Mouse (Mus musculus) left cerebral cortex, adult 11 months (tissue): ENCODE results near the gene Polm.

Experiments
- DNase-seq: peaks from one replicate; pipeline ENCODE4 v3.0.0; 2022; ENCODE audit warnings: low spot score

The Polm gene

GRCm38 (mm10) chr11:5837251-5838246, at the start of gene Polm:
Gene Polm (minus strand): TSS chr11:5838016.
- peak; percentile 87 for DNase-seq

GRCm38 (mm10) chr11:5887250-5887649, 49.4 kb upstream of the Polm start:
- DNase-seq = no peak

GRCm38 (mm10) chr11:5886187-5886586, 48.4 kb upstream of the Polm start:
- peak; percentile 33 for DNase-seq

- no peak for DNase-seq
Observed at GRCm38 (mm10) chr11:5882518-5882917, 44.7 kb upstream of the Polm start.

GRCm38 (mm10) chr11:5879905-5880304, 42.1 kb upstream of the Polm start:
- peak; percentile 45 for DNase-seq

GRCm38 (mm10) chr11:5878661-5879060, 40.8 kb upstream of the Polm start:
- no peak for DNase-seq

GRCm38 (mm10) chr11:5877921-5878526, 40.2 kb upstream of the Polm start, which contains the start of gene Pold2:
Gene Pold2 (minus strand): TSS chr11:5878292.
- DNase-seq = peak; percentile 94

- DNase-seq = no peak
Observed at GRCm38 (mm10) chr11:5877421-5877820, 39.6 kb upstream of the Polm start.

GRCm38 (mm10) chr11:5873192-5873591, 35.4 kb upstream of the Polm start:
- no peak for DNase-seq

GRCm38 (mm10) chr11:5872707-5873106, 34.9 kb upstream of the Polm start:
- no peak for DNase-seq

- DNase-seq = no peak
Observed at GRCm38 (mm10) chr11:5870069-5870468, 32.3 kb upstream of the Polm start.

- no peak for DNase-seq
Observed at GRCm38 (mm10) chr11:5869331-5869730, 31.5 kb upstream of the Polm start.

- DNase-seq = no peak
Observed at GRCm38 (mm10) chr11:5868324-5868723, 30.5 kb upstream of the Polm start.

GRCm38 (mm10) chr11:5867196-5867595, 29.4 kb upstream of the Polm start:
- no peak for DNase-seq

- no peak for DNase-seq
Observed at GRCm38 (mm10) chr11:5862394-5863105, 24.7 kb upstream of the Polm start.

- no peak for DNase-seq
Observed at GRCm38 (mm10) chr11:5861678-5862393, 24.0 kb upstream of the Polm start, which contains the start of gene Aebp1. Gene Aebp1 (plus strand): TSS chr11:5861947.

- DNase-seq = no peak
Observed at GRCm38 (mm10) chr11:5860639-5861038, 22.8 kb upstream of the Polm start.

GRCm38 (mm10) chr11:5859883-5860550, 22.2 kb upstream of the Polm start:
- no peak for DNase-seq

- DNase-seq = no peak
Observed at GRCm38 (mm10) chr11:5858723-5859122, 20.9 kb upstream of the Polm start.

GRCm38 (mm10) chr11:5856479-5857130, 18.8 kb upstream of the Polm start:
- DNase-seq = no peak

GRCm38 (mm10) chr11:5855902-5856301, 18.1 kb upstream of the Polm start:
- DNase-seq = peak; percentile 53
